Mouse (Mus musculus): Measurements from ENCODE around the gene Noct. TPM values are rescaled to one million over a fixed set of nuclear protein-coding genes. Genes with fewer than 3 reads are reported as not detected.
"Not testable (repeated sequence)": the region's sequence is repeated elsewhere in the genome, so short reads cannot be mapped to it uniquely, and the experiment has no call there.

Gene Noct
- total RNA-seq, 2 experiments from 2014 or later = 54.1 to 55.2 TPM

- H3K27ac ChIP-seq = no peak overlapping the region
- no peak for TF ChIP-seq CTCF (IDR thresholded peaks at IDR 0.05)
- no peak overlapping the region for H3K4me3 ChIP-seq
- DNase-seq (ENCODE audit: extremely low spot score in 1 of 2, low spot score in 2 of 2) = no peak
- intact Hi-C loops (cut with DNase I) = no loop called here
Observed at GRCm38 (mm10) chr3:51208633-51209032, 15.6 kb upstream of the Noct start.

GRCm38 (mm10) chr3:51209503-51210314 is 14.5 kb upstream of the Noct start:
- Histone ChIP-seq H3K4me3 (no peak overlapping the region), H3K27ac (no peak overlapping the region)
- DNase-seq (ENCODE audit: extremely low spot score in 1 of 2, low spot score in 2 of 2) = no peak
- intact Hi-C loops (cut with DNase I) = no loop called here
- TF ChIP-seq CTCF (IDR thresholded peaks at IDR 0.05) = no peak

- no peak for DNase-seq (ENCODE audit: extremely low spot score in 1 of 2, low spot score in 2 of 2)
- Histone ChIP-seq H3K27ac (no peak overlapping the region), H3K4me3 (no peak overlapping the region)
- no peak for TF ChIP-seq CTCF (IDR thresholded peaks at IDR 0.05)
- intact Hi-C loops (cut with DNase I) = no loop called here
Observed at GRCm38 (mm10) chr3:51210485-51210884, 13.8 kb upstream of the Noct start.

- no peak for TF ChIP-seq CTCF (IDR thresholded peaks at IDR 0.05)
- Histone ChIP-seq H3K27ac (no peak overlapping the region), H3K4me3 (no peak overlapping the region)
- intact Hi-C loops (cut with DNase I) = no loop called here
- no peak for DNase-seq (ENCODE audit: extremely low spot score in 1 of 2, low spot score in 2 of 2)
Observed at GRCm38 (mm10) chr3:51213111-51213510, 11.1 kb upstream of the Noct start.

- H3K4me3 ChIP-seq = no peak overlapping the region
- no peak for TF ChIP-seq CTCF (IDR thresholded peaks at IDR 0.05)
Observed at GRCm38 (mm10) chr3:51215681-51216080, 8.6 kb upstream of the Noct start.

GRCm38 (mm10) chr3:51216351-51216750 is 7.9 kb upstream of the Noct start:
- H3K4me3 ChIP-seq; H3K27ac ChIP-seq; intact Hi-C loops (cut with DNase I); DNase-seq (ENCODE audit: extremely low spot score in 1 of 2, low spot score in 2 of 2): not testable (repeated sequence)

More at GRCm38 (mm10) chr3:51215681-51216080, 8.6 kb upstream of the Noct start:
- intact Hi-C loops (cut with DNase I) = no loop called here
- DNase-seq (ENCODE audit: extremely low spot score in 1 of 2, low spot score in 2 of 2) = no peak
- no peak overlapping the region for H3K27ac ChIP-seq

GRCm38 (mm10) chr3:51218385-51218784 is 5.9 kb upstream of the Noct start:
- H3K27ac ChIP-seq; DNase-seq (ENCODE audit: extremely low spot score in 1 of 2, low spot score in 2 of 2); intact Hi-C loops (cut with DNase I); H3K4me3 ChIP-seq: not testable (repeated sequence)

GRCm38 (mm10) chr3:51219213-51219612 is 5.0 kb upstream of the Noct start:
- intact Hi-C loops (cut with DNase I) = no loop called here
- no peak overlapping the region for H3K27ac ChIP-seq

GRCm38 (mm10) chr3:51220846-51221245 is 3.4 kb upstream of the Noct start:
- intact Hi-C loops (cut with DNase I) = no loop called here
- no peak for TF ChIP-seq CTCF (IDR thresholded peaks at IDR 0.05)
- DNase-seq (ENCODE audit: extremely low spot score in 1 of 2, low spot score in 2 of 2) = no peak
- Histone ChIP-seq H3K4me3 (no peak overlapping the region), H3K27ac (no peak overlapping the region)

More at GRCm38 (mm10) chr3:51219213-51219612, 5.0 kb upstream of the Noct start:
- no peak overlapping the region for H3K4me3 ChIP-seq
- no peak for TF ChIP-seq CTCF (IDR thresholded peaks at IDR 0.05)
- DNase-seq (ENCODE audit: extremely low spot score in 1 of 2, low spot score in 2 of 2) = no peak

- Histone ChIP-seq H3K27ac (no peak overlapping the region), H3K4me3 (no peak overlapping the region)
- no peak for DNase-seq (ENCODE audit: extremely low spot score in 1 of 2, low spot score in 2 of 2)
- no peak for TF ChIP-seq CTCF (IDR thresholded peaks at IDR 0.05)
- intact Hi-C loops (cut with DNase I) = no loop called here
Observed at GRCm38 (mm10) chr3:51221847-51222246, 2.4 kb upstream of the Noct start.

- TF ChIP-seq CTCF (IDR thresholded peaks at IDR 0.05) = no peak
- Histone ChIP-seq H3K4me3 (no peak overlapping the region), H3K27ac (no peak overlapping the region)
- DNase-seq (ENCODE audit: extremely low spot score in 1 of 2, low spot score in 2 of 2) = no peak
- intact Hi-C loops (cut with DNase I) = no loop called here
Observed at GRCm38 (mm10) chr3:51222302-51222701, 1.9 kb upstream of the Noct start.

- TF ChIP-seq CTCF (IDR thresholded peaks at IDR 0.05) = no peak
- intact Hi-C loops (cut with DNase I) = no loop called here
- H3K4me3 ChIP-seq = no peak overlapping the region
Observed at GRCm38 (mm10) chr3:51222834-51223460, 1.3 kb upstream of the Noct start.

More at GRCm38 (mm10) chr3:51222834-51223460, 1.3 kb upstream of the Noct start:
- no peak for DNase-seq (ENCODE audit: extremely low spot score in 1 of 2, low spot score in 2 of 2)
- H3K27ac ChIP-seq = no peak overlapping the region
